Mouse (Mus musculus) midbrain, embryonic 14.5 days (tissue): ENCODE measurements at regions not wholly inside any gene's neighbourhood (a gene's known extent, or its start where the extent isn't known, plus 50 kb on each side); places are given as distances from the start of the nearest gene placed in this dataset.

Source experiments
- ATAC-seq: fragments of 200-750 bp; cut with Nextera tagmentation; 2 replicates; pipeline ENCODE4 v1.8.0; 2017; ENCODE audit warnings: moderate number of reproducible peaks, moderate library complexity; ENCODE audit not compliant: low FRiP score, low TSS enrichment
- DNase-seq: peaks from one replicate; pipeline ENCODE4 v3.0.0-alpha.2; 2015
- H3K27ac ChIP-seq: fragments of 300-500 bp; sonication (generic); replicated peaks from 2 replicates; pipeline ENCODE4 v1.5.1; 2014; ENCODE audit warnings: mild to moderate bottlenecking, low read depth, low read length, moderate library complexity
- H3K27me3 ChIP-seq: fragments of 300-500 bp; sonication (generic); 2 replicates; pipeline ENCODE4 v1.6.1; 2014; ENCODE audit warnings: low read length, control low read depth, mixed read lengths; ENCODE audit not compliant: control insufficient read depth, insufficient read depth
- H3K36me3 ChIP-seq: fragments of 300-500 bp; sonication (generic); 2 replicates; pipeline ENCODE4 v1.6.1; 2014; ENCODE audit warnings: low read length, control low read depth; ENCODE audit not compliant: control insufficient read depth, insufficient read depth
- H3K4me1 ChIP-seq: fragments of 300-500 bp; sonication (generic); 2 replicates; pipeline ENCODE4 v1.6.1; 2014; ENCODE audit warnings: mild to moderate bottlenecking, antibody characterized with exemption, low read length, control low read depth; ENCODE audit not compliant: control insufficient read depth, insufficient read depth
- H3K4me2 ChIP-seq: fragments of 300-500 bp; sonication (generic); 2 replicates; pipeline ENCODE4 v1.6.1; 2014; ENCODE audit warnings: mild to moderate bottlenecking, low read length, moderate library complexity
- H3K4me3 ChIP-seq: fragments of 300-500 bp; sonication (generic); replicated peaks from 2 replicates; pipeline ENCODE4 v1.5.1; 2014; ENCODE audit warnings: low read depth, low read length
- H3K9ac ChIP-seq: fragments of 300-500 bp; sonication (generic); replicated peaks from 2 replicates; pipeline ENCODE4 v1.6.1; 2014; ENCODE audit warnings: mild to moderate bottlenecking, low read length, moderate library complexity
- H3K9me3 ChIP-seq: fragments of 300-500 bp; sonication (generic); 2 replicates; pipeline ENCODE4 v1.6.1; 2016; ENCODE audit warnings: low read length, control low read depth, mixed read lengths; ENCODE audit not compliant: control insufficient read depth
- WGBS: fragments of 180-500 bp; shearing (Covaris S2); extraction: QIAGEN DNeasy Blood & Tissue Kit; methylation state at CpG from one replicate; pipeline ENCODE4 v1.1.7; 2014; 5-methylcytosine and 5-hydroxymethylcytosine counted together

- Histone ChIP-seq H3K4me1 (no peaks in the 10 kb centered on the region), H3K4me2 (no peak overlapping the region), H3K27ac (no peak overlapping the region), H3K4me3 (no peak overlapping the region), H3K9ac (no peak overlapping the region), H3K9me3 (no peaks in the 10 kb centered on the region), H3K27me3 (no peaks in the 10 kb centered on the region), H3K36me3 (no peaks in the 10 kb centered on the region)
- 83% methylated on average over 6 of the region's 6 CpGs for WGBS
- DNase-seq = no peak
- ATAC-seq = no peak
These were observed 216.3 kb upstream of the Mkln1 start for GRCm38 (mm10) chr6:31182284-31182683.

- DNase-seq (no peak), ATAC-seq (no peak)
- H3K36me3 ChIP-seq = no peaks in the 10 kb centered on the region
- no peaks in the 10 kb centered on the region for H3K9me3 ChIP-seq
- WGBS = 35% methylated on average over 5 of the region's 5 CpGs
- no peak overlapping the region for H3K4me3 ChIP-seq
- H3K9ac ChIP-seq = no peak overlapping the region
- H3K4me1 ChIP-seq = no peaks in the 10 kb centered on the region
- H3K27ac ChIP-seq = no peak overlapping the region
- H3K27me3 ChIP-seq = no peaks in the 10 kb centered on the region
- H3K4me2 ChIP-seq = no peak overlapping the region
These were observed 215.4 kb upstream of the Mkln1 start for GRCm38 (mm10) chr6:31183127-31183526.

- no peaks in the 10 kb centered on the region for H3K27me3 ChIP-seq
- no peak overlapping the region for H3K4me3 ChIP-seq
- H3K4me2 ChIP-seq = no peak overlapping the region
- H3K4me1 ChIP-seq = no peaks in the 10 kb centered on the region
- no peak for DNase-seq
- no peaks in the 10 kb centered on the region for H3K9me3 ChIP-seq
- H3K36me3 ChIP-seq = no peaks in the 10 kb centered on the region
- 88% methylated on average over 7 of the region's 7 CpGs for WGBS
- H3K27ac ChIP-seq = no peak overlapping the region
- no peak for ATAC-seq
- no peak overlapping the region for H3K9ac ChIP-seq
These were observed 214.0 kb upstream of the Mkln1 start for GRCm38 (mm10) chr6:31184554-31184953.

- H3K9ac ChIP-seq = no peak overlapping the region
- no peaks in the 10 kb centered on the region for H3K4me1 ChIP-seq
- no peak overlapping the region for H3K27ac ChIP-seq
- ATAC-seq (no peak), DNase-seq (no peak)
- H3K4me3 ChIP-seq = no peak overlapping the region
- WGBS = 73% methylated on average over 2 of the region's 2 CpGs
- no peaks in the 10 kb centered on the region for H3K27me3 ChIP-seq
- no peak overlapping the region for H3K4me2 ChIP-seq
- H3K36me3 ChIP-seq = no peaks in the 10 kb centered on the region
- H3K9me3 ChIP-seq = no peaks in the 10 kb centered on the region
These were observed 213.4 kb upstream of the Mkln1 start for GRCm38 (mm10) chr6:31185151-31185550.

- H3K36me3 ChIP-seq = no peaks in the 10 kb centered on the region
- H3K27ac ChIP-seq = no peak overlapping the region
- no peaks in the 10 kb centered on the region for H3K27me3 ChIP-seq
- H3K4me2 ChIP-seq = no peak overlapping the region
- no peak overlapping the region for H3K4me3 ChIP-seq
- no peak for ATAC-seq
- no peaks in the 10 kb centered on the region for H3K4me1 ChIP-seq
- DNase-seq = no peak
- 93% methylated on average over 1 of the region's 1 CpGs for WGBS
- no peaks in the 10 kb centered on the region for H3K9me3 ChIP-seq
- no peak overlapping the region for H3K9ac ChIP-seq
These were observed 210.5 kb upstream of the Mkln1 start for GRCm38 (mm10) chr6:31188066-31188465.

- peak; percentile 61 for DNase-seq
- H3K36me3 ChIP-seq = no peaks in the 10 kb centered on the region
- no peak overlapping the region for H3K27ac ChIP-seq
- no peaks in the 10 kb centered on the region for H3K27me3 ChIP-seq
- no peaks in the 10 kb centered on the region for H3K9me3 ChIP-seq
- 63% methylated on average over 7 of the region's 7 CpGs for WGBS
- H3K4me3 ChIP-seq = no peak overlapping the region
- H3K4me2 ChIP-seq = no peak overlapping the region
- H3K4me1 ChIP-seq = no peaks in the 10 kb centered on the region
- no peak overlapping the region for H3K9ac ChIP-seq
- no peak for ATAC-seq
These were observed 209.5 kb upstream of the Mkln1 start for GRCm38 (mm10) chr6:31189060-31189459.

- WGBS = 87% methylated on average over 5 of the region's 5 CpGs
- H3K4me3 ChIP-seq = no peak overlapping the region
These were observed 208.5 kb upstream of the Mkln1 start for GRCm38 (mm10) chr6:31190070-31190469.

GRCm38 (mm10) chr6:31190628-31191373 lies 207.7 kb upstream of the Mkln1 start:
- H3K9me3 ChIP-seq = no peaks in the 10 kb centered on the region
- H3K4me2 ChIP-seq = no peak overlapping the region
- no peak overlapping the region for H3K4me3 ChIP-seq
- DNase-seq (peak; percentile 85), ATAC-seq (no peak)
- H3K27ac ChIP-seq = no peak overlapping the region
- no peak overlapping the region for H3K9ac ChIP-seq
- no peaks in the 10 kb centered on the region for H3K4me1 ChIP-seq
- H3K27me3 ChIP-seq = no peaks in the 10 kb centered on the region
- 52% methylated on average over 5 of the region's 5 CpGs for WGBS
- no peaks in the 10 kb centered on the region for H3K36me3 ChIP-seq

More at GRCm38 (mm10) chr6:31190070-31190469, 208.5 kb upstream of the Mkln1 start:
- no peak overlapping the region for H3K4me2 ChIP-seq
- no peaks in the 10 kb centered on the region for H3K9me3 ChIP-seq
- H3K27me3 ChIP-seq = no peaks in the 10 kb centered on the region
- H3K36me3 ChIP-seq = no peaks in the 10 kb centered on the region
- no peak overlapping the region for H3K27ac ChIP-seq
- no peak for DNase-seq
- H3K9ac ChIP-seq = no peak overlapping the region
- no peak for ATAC-seq
- H3K4me1 ChIP-seq = no peaks in the 10 kb centered on the region

GRCm38 (mm10) chr6:31191577-31191976 lies 207.0 kb upstream of the Mkln1 start:
- no peaks in the 10 kb centered on the region for H3K27me3 ChIP-seq
- no peak overlapping the region for H3K4me2 ChIP-seq
- no peak overlapping the region for H3K9ac ChIP-seq
- no peaks in the 10 kb centered on the region for H3K36me3 ChIP-seq
- no peak for DNase-seq
- WGBS = 83% methylated on average over 14 of the region's 14 CpGs
- no peak overlapping the region for H3K27ac ChIP-seq
- H3K4me1 ChIP-seq = no peaks in the 10 kb centered on the region
- no peak overlapping the region for H3K4me3 ChIP-seq
- ATAC-seq = no peak
- H3K9me3 ChIP-seq = no peaks in the 10 kb centered on the region
